Mouse (Mus musculus) spleen, postnatal 36 days (tissue): ENCODE data around the gene Ttf1.

Experiments
- DNase-seq, 2 experiments: peaks; one replicate each; pipeline ENCODE4 v3.0.0; 2022; ENCODE audit warnings: low spot score in 2 of 2, mixed read lengths in 1 of 2

Gene Ttf1

GRCm38 (mm10) chr2:29124936-29125701, 65.1 kb downstream of the Ttf1 start:
- peak; percentile 100 for DNase-seq

GRCm38 (mm10) chr2:29130118-29130899, 70.2 kb downstream of the Ttf1 start:
- DNase-seq = no peak

GRCm38 (mm10) chr2:29135161-29135560, 75.1 kb downstream of the Ttf1 start:
- DNase-seq = no peak
